Mouse (Mus musculus) left cerebral cortex, adult 2 months (tissue): ENCODE data around the gene Neb. TPM values are rescaled to one million over a fixed set of nuclear protein-coding genes. Genes with fewer than 3 reads are reported as not detected.

Experiments used
- DNase-seq, 2 experiments: peaks; one replicate each; pipeline ENCODE4 v3.0.0; 2021 to 2022; ENCODE audit warnings: low spot score in 2 of 2, mixed read lengths in 1 of 2; ENCODE audit errors: extremely low spot score in 1 of 2
- H3K27ac ChIP-seq: fragments of 200-600 bp; 2 replicates; pipeline ENCODE4 v1.8.1; 2022
- H3K4me3 ChIP-seq: fragments of 200-600 bp; 2 replicates; pipeline ENCODE4 v1.8.1; 2022
- CTCF ChIP-seq: fragments of 200-600 bp; IDR thresholded peaks from 2 replicates; pipeline ENCODE4 v1.8.1; 2022; ENCODE audit warnings: antibody characterized with exemption, mild to moderate bottlenecking, moderate library complexity
- intact Hi-C: fragments of 180-260 bp; cut with DNase I; formaldehyde crosslinking; loops from one replicate; pipeline ENCODE4 v1.15.1; 2025
- total RNA-seq, 2 experiments: library from RNA; stranded (reverse); gene quantifications; 2 replicates each; pipeline ENCODE4 v1.2.3; 2021

Neb gene
- total RNA-seq, 2 experiments from 2014 or later, result 1.2 to 1.5 TPM

DNA sequence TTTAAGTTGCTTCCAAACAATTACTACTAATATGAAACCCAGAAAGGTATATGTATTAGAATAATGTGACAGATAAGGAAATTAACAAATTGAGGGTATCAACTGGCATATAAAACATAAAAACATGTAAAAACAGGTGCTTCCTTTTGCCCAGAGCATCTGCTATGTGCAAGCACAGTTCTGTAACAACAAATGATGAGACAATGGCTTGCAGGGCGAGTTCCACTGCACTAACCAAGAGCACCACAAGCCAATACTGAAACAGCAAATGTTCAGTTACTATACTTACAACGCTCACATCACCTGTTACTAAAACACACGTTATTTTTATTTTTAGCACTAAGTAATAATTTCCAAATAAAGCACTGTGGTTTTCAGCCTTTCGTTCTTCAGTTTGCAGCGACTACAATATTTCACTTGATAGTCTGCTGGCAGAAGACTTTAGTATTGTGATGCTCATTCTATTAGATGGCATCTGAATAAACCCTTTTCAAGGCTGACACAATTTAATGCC, 34.3 kb upstream of the Neb start:
- intact Hi-C loops, result no loop called here
- DNase-seq, result no peak

DNA sequence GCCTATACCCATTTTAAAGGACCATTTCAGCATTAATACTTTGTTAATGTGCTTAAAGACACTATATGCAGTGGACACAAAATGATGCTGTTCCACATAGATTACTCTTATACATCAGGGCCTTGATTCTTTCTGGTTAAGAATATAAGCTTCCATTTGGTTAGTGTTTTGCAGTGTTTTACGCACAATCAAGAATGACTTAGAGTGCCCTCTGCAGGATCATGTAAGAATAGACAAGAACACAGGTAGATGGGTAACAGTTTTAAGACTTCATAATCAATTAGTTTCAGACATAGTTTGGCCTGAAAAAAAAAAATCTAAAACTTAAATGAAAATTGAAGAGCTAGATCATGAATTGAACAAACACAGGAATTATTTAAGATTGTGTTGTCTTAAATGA, 28.2 kb upstream of the Neb start:
- intact Hi-C loops, result loop anchor here (2.0 to 10.0 kb wide), 4 partner anchors 104 to 302 kb away; no protein-coding TSS in a partner anchor
- no peak overlapping the region for H3K27ac ChIP-seq

More for the DNA sequence above, 34.3 kb upstream of the Neb start:
- H3K27ac ChIP-seq, result no peak overlapping the region
- H3K4me3 ChIP-seq, result no peak overlapping the region
- TF ChIP-seq CTCF, result no peak

DNA sequence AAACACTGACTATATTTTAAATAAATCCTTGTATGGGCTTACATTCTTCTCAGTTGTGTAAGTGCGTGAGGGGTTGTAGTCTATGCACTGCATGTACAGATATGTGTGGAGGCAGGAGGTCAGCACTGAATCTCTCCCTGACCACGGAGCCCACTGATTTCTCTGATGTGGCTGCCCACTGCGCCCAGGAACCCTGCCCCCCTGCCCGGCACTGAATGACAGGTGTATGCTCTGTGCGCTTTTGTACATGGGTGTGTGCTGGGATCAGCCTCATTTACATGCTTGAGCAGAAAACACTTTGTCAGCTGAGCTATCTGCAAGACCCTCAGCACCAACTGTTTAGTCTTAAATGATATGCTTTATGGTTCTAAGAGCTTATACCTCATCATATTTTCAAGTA, 27.0 kb upstream of the Neb start:
- intact Hi-C loops, result loop anchor here (5.0 to 10.0 kb wide), 3 partner anchors 103 to 300 kb away; no protein-coding TSS in a partner anchor
- no peak overlapping the region for H3K27ac ChIP-seq
- TF ChIP-seq CTCF, result no peak
- DNase-seq, result peak in 1 of 2 experiments; percentile 5
- no peak overlapping the region for H3K4me3 ChIP-seq

More for the DNA sequence above, 28.2 kb upstream of the Neb start:
- H3K4me3 ChIP-seq, result no peak overlapping the region
- peak in 1 of 2 experiments; percentile 3 for DNase-seq
- TF ChIP-seq CTCF, result peak; percentile 68

DNA sequence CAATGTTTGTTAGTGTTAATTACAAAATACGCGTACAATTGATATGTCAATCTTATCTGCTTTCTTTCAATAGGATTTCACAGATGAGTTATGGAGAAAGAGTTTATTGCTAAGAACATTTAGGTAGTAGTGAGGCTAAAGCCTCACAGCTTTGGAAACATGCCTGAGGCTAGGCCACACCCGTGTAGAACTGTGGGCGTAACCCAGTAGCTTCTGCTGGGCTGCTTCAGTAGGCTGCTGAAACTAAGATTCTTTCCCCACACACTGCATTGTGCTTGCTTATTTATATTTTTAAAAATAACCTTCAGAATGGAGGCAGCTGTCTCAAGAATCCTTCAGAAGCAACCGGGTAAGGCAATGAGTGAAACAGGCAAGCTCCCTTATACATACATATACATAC, 16.3 kb upstream of the Neb start:
- DNase-seq, result peak in 1 of 2 experiments; percentile 10
- H3K27ac ChIP-seq, result no peak overlapping the region
- no peak overlapping the region for H3K4me3 ChIP-seq
- intact Hi-C loops, result no loop called here
- no peak for TF ChIP-seq CTCF

DNA sequence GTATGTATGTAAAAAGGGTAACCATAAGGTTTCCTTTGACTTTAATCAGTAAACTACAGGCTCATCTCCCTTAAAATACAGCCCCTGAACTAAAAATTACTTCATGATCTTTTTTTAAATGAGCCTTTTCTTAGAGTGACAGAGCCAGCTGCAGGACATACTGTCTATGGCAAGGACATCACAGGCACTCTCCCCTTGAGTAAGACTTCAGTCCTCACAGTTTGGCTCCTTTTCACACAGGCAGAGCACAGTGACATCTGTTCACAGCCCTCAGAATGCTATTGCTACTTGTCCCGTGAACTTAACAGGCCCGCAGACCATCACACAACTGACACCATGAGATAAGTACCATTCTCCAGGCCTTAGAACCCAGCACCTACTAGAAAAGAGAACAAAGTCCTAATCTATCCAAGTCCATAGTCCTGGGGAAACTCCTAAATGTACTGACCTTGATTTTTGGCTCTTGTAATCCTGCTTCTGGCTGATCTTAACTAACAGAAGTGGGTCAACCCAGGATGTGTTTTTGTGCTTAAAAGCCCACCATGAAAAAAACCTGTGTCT, 12.2 kb upstream of the Neb start:
- TF ChIP-seq CTCF, result no peak
- DNase-seq, result no peak
- Histone ChIP-seq H3K4me3 (no peak overlapping the region), H3K27ac (no peak overlapping the region)
- intact Hi-C loops, result no loop called here

DNA sequence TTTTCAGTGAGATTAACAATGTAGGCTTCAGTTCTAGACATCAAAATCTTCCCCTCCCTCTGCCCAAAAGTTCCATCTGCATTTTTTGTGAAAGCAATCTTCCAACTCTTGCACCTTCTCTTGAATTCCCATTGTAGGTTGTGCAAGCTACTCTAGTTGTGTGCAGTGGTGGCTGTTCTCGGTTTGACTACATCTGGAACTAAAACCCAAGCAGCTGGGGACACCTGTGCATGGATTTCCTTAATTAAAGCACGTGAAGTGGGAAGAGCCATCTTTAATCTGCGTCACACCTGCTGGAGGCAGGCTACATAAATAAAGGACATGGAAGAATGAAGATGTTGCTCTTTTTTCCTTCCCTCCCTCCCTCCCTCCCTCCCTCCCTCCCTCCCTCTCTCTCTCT, 11.7 kb upstream of the Neb start:
- no peak for DNase-seq
- TF ChIP-seq CTCF, result no peak
- H3K27ac ChIP-seq, result no peak overlapping the region
- H3K4me3 ChIP-seq, result no peak overlapping the region
- intact Hi-C loops, result no loop called here

DNA sequence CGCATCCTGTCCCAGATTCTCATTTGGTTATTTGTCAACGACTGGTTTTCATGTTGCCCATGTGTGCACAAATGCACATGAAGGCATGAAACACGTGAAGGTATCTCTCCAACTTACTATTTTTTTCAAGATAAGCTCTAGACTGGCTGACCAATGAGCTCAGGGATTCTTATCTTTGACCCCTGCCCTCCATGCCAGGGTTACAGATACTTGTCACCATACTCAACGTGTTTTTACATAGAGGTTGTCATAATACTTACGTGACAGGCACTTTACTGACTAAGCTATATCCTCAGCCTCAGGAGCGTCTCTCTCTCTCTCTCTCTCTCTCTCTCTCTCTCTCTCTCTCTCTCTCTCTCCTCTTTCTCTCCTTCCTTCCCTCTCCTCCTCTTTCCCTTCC, 8.2 kb upstream of the Neb start:
- no peak for TF ChIP-seq CTCF
- intact Hi-C loops, result no loop called here

DNA sequence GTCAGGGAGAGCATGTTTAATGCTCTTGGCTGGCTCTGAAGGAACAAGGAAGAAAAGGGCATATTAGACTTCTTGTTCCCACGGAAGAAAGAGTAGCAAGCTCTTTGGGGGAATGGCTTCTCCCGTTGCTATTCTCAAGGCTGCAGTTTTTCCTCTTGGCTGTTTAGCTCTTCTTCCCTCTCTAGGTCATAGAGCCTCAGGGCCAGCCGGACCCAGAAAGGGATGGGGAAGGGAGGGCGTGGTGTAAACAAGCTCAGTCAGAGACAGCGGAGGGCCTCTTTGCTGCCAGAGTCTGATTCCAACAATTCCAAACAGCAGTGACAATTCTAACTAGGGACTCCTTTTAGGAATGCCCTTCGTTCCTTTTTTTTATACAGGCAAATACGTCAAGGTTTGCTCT, 7.8 kb upstream of the Neb start:
- intact Hi-C loops, result no loop called here
- no peak overlapping the region for H3K27ac ChIP-seq
- no peak for DNase-seq
- H3K4me3 ChIP-seq, result no peak overlapping the region
- TF ChIP-seq CTCF, result no peak

More for the DNA sequence above, 8.2 kb upstream of the Neb start:
- DNase-seq, result no peak
- no peak overlapping the region for H3K27ac ChIP-seq
- no peak overlapping the region for H3K4me3 ChIP-seq

DNA sequence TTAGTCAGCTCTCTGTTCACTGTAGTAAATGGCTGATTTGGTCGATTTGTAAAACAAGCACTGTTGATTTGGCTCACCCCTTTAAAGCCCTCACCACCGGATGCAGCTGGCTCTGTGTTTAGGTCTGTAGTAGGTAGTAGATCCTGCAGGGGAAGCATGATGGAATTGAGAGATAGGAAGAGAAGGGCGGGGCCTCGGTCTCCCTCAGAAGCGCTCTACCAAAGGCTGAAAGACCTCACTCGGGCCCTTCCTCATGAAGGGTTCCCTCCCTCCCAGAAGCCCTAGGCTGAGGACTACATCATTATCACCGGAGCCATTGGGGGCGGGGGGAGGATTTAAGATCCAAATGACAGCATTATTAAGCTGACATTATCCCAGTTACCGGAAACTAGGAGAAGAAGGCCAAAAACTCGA, 581 bp upstream of the Neb start:
- no peak for TF ChIP-seq CTCF
- no peak overlapping the region for H3K4me3 ChIP-seq
- H3K27ac ChIP-seq, result no peak overlapping the region
- no peak for DNase-seq
- intact Hi-C loops, result no loop called here

DNA sequence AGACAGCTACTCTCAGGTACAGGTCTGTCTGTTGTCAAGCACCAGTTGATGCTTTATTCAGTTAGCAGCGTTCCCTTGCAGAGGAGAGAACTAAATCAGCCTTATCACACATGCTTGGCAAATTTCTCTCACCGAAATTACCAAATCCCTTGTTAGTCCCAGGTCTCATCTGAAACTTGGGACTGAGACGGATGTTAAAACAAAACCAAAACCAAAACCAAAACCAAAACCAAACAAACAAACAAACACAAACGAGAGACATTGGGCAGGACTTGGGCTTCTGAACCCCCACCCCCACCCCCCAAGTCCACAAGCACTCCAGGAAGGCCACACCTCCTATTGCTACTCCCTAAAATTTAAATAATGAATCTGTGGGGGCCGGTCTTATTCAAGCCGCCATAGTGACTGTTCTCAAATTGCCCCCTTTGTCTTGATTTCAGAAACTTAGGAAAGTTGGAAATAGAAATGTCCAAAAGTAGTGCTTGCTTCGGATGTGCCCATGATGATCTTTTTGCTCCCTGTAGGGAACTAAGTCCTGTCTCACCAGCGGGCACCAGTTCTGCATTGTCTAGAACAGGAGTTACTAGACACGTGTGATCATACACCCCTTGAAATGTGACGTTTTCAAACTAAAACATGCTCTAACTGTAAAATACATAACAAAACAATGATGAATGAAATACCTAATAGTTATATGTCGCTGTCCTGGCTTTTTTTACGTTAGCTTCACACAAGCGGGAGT, 397 bp downstream of the Neb start:
- Histone ChIP-seq H3K4me3 (no peak overlapping the region), H3K27ac (no peak overlapping the region)
- TF ChIP-seq CTCF, result no peak
- DNase-seq, result no peak
- intact Hi-C loops, result no loop called here

DNA sequence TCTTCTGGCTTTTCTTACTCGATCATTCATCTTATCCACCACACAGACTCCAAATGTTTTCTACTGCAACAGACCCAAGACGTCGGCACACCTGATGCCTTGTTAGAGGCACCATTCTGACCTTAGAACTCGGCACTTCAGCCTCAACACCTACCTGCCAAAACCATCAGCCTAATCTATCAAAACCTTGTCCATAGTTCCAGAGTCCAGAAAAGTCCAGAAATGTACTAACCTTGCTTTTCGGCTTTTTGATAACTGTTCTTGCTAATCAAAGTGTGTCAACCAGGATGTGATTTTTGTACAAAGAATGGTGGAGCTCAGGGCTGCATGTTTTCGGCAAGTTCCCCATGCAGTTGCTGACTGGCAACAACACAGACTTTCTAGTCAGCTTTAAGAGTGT, 3.6 kb downstream of the Neb start:
- intact Hi-C loops, result no loop called here
- no peak for TF ChIP-seq CTCF
- H3K27ac ChIP-seq, result no peak overlapping the region
- no peak overlapping the region for H3K4me3 ChIP-seq
- no peak for DNase-seq

DNA sequence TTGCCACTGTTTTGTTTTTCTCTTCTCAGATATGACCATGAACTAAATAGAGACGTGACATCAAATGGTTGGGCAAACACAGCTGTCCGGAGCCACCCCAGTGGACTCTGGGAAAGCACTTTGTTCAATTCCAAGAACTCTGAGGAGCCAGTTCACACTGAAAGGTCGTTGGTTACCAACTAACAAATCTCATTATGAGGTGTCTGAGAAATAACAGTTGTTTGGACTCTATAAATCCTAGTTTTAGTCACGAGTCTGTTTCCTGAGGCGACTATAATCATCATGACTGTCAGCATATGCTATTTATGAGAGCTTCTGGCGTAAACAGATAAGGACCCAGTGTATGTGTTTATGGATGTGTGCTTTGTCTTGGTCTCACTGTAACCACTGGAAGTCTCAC, 5.8 kb downstream of the Neb start:
- no peak for DNase-seq
- no peak for TF ChIP-seq CTCF
- intact Hi-C loops, result no loop called here
- Histone ChIP-seq H3K4me3 (no peak overlapping the region), H3K27ac (no peak overlapping the region)

DNA sequence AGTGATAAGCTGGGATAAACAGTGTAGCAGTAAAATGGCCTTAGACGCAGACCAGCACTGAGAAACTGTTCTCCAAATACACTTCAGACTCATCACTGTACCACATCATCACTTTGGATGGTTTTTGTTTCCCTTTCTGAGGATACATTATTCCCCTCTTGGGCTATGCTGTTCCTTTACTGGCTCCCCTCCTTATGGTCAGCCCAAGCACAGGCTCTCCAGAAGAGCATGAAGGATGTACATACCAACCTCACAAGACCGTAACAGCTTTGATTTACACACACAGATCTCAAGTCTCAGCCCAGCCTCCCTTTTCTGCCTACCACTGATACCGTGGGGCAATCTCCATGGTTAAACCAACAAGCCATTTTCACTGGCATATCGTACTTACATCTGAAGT, 6.2 kb downstream of the Neb start:
- intact Hi-C loops, result no loop called here
- no peak for DNase-seq
- no peak for TF ChIP-seq CTCF
- H3K4me3 ChIP-seq, result no peak overlapping the region
- no peak overlapping the region for H3K27ac ChIP-seq
